Mouse (Mus musculus) C2C12 (cell line): ENCODE measurements around the gene Mtmr4.

Experiments
- CEBPB ChIP-seq: IDR thresholded peaks from one replicate; pipeline ENCODE4 v1.6.1; 2011; ENCODE audit warnings: low read depth, mild to moderate bottlenecking, control low read depth, moderate library complexity
- CTCF ChIP-seq: IDR thresholded peaks from one replicate; pipeline ENCODE4 v1.5.1; 2011; ENCODE audit not compliant: control insufficient read depth, insufficient read depth, insufficient read length
- MYOD1 ChIP-seq: IDR thresholded peaks from one replicate; pipeline ENCODE4 v1.6.1; 2011; ENCODE audit warnings: low read depth; ENCODE audit not compliant: control insufficient read depth, insufficient read length

GRCm38 (mm10) chr11:87561208-87561607 is 30.8 kb upstream of the Mtmr4 start:
- TF ChIP-seq CTCF, result no peak
- TF ChIP-seq MYOD1, result no peak
- TF ChIP-seq CEBPB, result no peak
